Mouse (Mus musculus) CD4-positive naive resting alpha-beta T cell, adult 76 days (primary cell): ENCODE measurements around the gene Aph1a. TPM values are rescaled to one million over a fixed set of nuclear protein-coding genes. Genes with fewer than 3 reads are reported as not detected.

ENCODE experiments used
- total RNA-seq: library from RNA; stranded (reverse); gene quantifications from one replicate; pipeline ENCODE4 v1.2.4, GENCODE M21; 2023

Gene Aph1a
- 41.2 TPM for total RNA-seq

DNA sequence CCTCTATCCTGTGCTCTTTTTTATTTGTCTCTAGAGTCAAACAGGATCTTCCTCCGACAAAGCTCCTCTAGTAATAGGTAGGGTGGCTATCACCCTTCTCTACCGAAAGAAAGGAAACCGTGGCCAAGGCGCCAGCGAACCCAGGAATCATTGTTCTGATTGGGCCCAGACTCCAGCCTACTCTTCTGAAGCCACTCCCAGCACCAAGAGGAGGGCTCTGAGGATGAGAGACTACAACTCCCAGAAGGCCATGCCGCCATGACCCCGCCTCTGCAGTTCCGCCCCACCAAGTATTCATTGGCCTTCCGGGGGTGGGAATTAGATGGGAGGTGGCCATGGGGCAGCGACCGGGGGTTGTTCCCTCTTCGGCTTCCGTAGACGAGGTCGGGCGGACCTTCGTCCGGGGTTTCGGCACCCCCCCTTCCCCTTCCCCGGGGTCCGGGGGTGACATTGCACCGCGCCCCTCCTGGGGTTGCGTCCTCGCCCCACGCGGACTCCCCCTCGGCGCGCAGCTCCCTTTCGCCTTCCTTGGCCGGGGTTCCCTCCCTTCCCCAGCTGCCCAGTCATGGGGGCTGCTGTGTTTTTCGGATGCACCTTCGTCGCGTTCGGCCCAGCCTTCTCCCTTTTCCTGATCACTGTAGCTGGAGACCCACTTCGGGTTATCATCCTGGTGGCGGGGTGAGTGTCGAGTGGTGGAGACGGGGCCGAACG, at the start of gene Aph1a:
Gene Aph1a, plus strand, starts transcription at position 364 of the 711 bp plus-strand sequence.

DNA sequence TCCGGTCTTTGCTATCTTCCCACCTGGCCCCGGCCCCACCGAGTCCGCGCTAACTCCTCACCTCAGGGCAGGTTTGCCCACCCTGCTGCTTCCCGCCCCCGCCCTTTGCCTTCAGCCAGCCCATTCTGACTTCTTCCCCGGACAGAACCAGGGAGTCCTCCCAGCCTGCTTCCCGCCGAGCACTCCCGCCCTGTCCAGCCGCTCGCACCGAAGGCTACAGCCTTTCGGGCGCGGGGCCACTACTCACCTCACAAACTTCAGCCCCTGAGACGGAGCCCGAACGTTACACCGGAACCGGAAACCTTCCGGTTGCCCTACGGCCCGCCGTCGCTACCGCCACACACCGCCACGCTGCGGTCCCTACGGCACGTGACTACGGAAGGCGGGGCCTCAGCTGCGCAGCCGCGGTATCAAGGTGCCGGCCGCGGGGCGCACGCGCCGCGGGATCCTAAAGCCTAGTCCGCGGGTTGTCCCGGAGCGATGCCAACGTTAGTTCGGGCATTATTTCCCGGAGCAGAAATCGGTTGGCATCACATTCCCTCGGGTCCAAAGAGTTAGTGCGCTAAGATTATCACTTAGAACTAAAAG, 38.2 kb upstream of the Aph1a start, which contains the start of gene Prpf3:
Gene Prpf3, minus strand, starts transcription at position 384 of the 588 bp plus-strand sequence.

DNA sequence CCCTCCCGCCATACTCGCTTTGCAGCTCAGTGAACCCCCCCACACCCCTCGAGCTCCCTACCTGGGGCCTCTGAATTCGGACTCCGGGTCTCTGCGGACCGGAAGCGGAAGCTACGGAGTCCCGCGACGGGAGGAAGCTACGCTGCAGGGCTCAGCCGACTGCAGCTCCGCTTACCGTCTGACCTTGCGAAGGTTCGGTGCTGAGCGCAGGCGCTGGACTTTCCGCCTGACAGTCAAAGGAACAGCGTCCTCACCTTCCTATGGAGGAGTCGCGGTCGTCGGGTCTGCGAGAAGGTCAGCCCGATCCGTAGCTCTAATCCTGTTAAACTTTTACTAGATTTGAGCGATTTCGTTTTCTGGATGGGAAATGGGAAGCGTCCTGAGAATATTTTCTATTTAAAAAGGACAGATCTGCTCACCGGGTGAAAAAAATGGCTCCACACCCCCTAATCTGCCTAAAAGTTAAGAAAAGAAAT, 22.3 kb upstream of the Aph1a start, which contains the start of gene Mrps21:
Gene Mrps21, minus strand, starts transcription at position 128 of the 476 bp plus-strand sequence.

GRCm38 (mm10) chr3:95881979-95882815, 11.6 kb upstream of the Aph1a start, which contains the start of gene Ciart:
TSS of gene Ciart (minus strand) at chr3:95882251.

GRCm38 (mm10) chr3:95891211-95892065, 2.3 kb upstream of the Aph1a start, which contains the start of gene BC028528:
TSS of gene BC028528 (minus strand) at chr3:95892005.

DNA sequence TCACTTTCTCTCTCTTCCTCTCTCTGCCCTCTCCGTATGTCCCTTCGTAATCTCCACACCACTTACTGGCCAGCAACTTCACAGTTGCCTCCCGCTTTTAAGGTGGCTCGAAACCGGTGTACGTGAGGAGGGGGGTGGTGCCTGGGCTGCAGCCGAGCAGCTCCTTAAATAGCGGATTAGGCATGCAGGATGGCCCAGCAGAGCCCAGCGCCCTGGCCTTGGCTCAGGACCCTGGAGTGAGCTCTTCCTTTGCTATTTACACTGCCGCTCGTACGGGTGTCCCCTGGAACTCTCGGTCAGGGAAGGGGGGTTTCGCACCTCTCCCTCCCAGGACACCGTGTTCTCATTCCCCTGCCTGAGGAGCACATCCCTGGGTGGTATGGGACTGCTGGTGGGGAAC, 10.8 kb downstream of the Aph1a start, which contains the start of gene Car14:
Gene Car14, minus strand, starts transcription at position 124 of the 400 bp plus-strand sequence.

GRCm38 (mm10) chr3:95928658-95929503, 35.1 kb downstream of the Aph1a start, which contains the start of gene Anp32e:
TSS of gene Anp32e (plus strand) at chr3:95929246.

Other genes starting within 250 kb of the Aph1a start
- 323 TPM for gene Mcl1, start 235.2 kb upstream of the Aph1a start, total RNA-seq
- gene Adamtsl4, start 206.1 kb upstream of the Aph1a start, total RNA-seq: 5.8 TPM
- 135 TPM for gene Ecm1, start 154.4 kb upstream of the Aph1a start, total RNA-seq
- gene Tars2, start 133.8 kb upstream of the Aph1a start, total RNA-seq: 98.6 TPM
- gene Rprd2, start 75.1 kb upstream of the Aph1a start, total RNA-seq: 109 TPM
- 78.3 TPM for gene Prpf3, start 38.1 kb upstream of the Aph1a start, total RNA-seq
- 75.9 TPM for gene Mrps21, start 22.4 kb upstream of the Aph1a start, total RNA-seq
- 34.7 TPM for gene Ciart, start 11.7 kb upstream of the Aph1a start, total RNA-seq
- 4.0 TPM for gene BC028528, start 2.0 kb upstream of the Aph1a start, total RNA-seq
- gene Car14, start 10.7 kb downstream of the Aph1a start, total RNA-seq: not detected
- 86.4 TPM for gene Anp32e, start 35.3 kb downstream of the Aph1a start, total RNA-seq
- gene Plekho1, start 102.0 kb downstream of the Aph1a start, total RNA-seq: 20.0 TPM
- 8.5 TPM for gene Vps45, start 164.5 kb downstream of the Aph1a start, total RNA-seq
- 19.3 TPM for gene Otud7b, start 210.6 kb downstream of the Aph1a start, total RNA-seq